Mouse (Mus musculus): ENCODE measurements around the gene Gdpgp1.

DNA sequence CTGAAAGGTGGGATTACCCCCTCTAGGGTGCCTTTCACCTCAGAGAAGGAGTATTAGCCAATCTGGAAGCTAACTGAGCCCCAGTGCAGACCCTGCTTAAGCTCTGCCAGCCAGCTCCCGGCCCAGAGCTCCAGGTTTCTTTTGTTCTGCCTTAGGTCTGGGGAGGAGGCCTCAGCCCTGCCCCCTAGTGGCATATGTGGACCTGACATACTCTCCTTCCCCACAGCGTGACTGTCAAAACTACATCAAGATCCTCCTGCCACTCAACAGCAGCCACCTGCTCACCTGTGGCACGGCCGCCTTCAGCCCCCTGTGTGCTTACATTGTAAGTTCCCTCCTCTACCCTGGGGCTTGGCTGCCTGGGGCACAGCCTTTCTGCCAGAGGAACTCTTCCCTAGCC is 17.3 kb upstream of the Gdpgp1 start:
- peak; percentile 93 for TF ChIP-seq CTCF (IDR thresholded peaks at IDR 0.05; ENCODE audit: control insufficient read depth, insufficient read depth, low read length)
- TF ChIP-seq POLR2A (IDR thresholded peaks at IDR 0.05; ENCODE audit: borderline replicate concordance, control insufficient read depth, low read depth, low read length) = no peak

Data from bone marrow, adult 2 months (tissue).